Mouse (Mus musculus) hindbrain, embryonic 13.5 days (tissue): ENCODE results near the gene Ankrd13b. TPM values are rescaled to one million over a fixed set of nuclear protein-coding genes. Genes with fewer than 3 reads are reported as not detected.

Experiments used
- ATAC-seq: fragments of 200-750 bp; cut with Nextera tagmentation; 2 replicates; pipeline ENCODE4 v1.8.0; 2017; ENCODE audit warnings: moderate TSS enrichment; ENCODE audit not compliant: low FRiP score
- H3K27ac ChIP-seq: fragments of 300-500 bp; sonication (generic); 2 replicates; pipeline ENCODE4 v1.5.1; 2015; ENCODE audit warnings: inconsistent platforms, mild to moderate bottlenecking, moderate library complexity
- H3K27me3 ChIP-seq: fragments of 300-500 bp; sonication (generic); 2 replicates; pipeline ENCODE4 v1.6.1; 2015; ENCODE audit warnings: mild to moderate bottlenecking, inconsistent platforms
- H3K36me3 ChIP-seq: fragments of 300-500 bp; sonication (generic); 2 replicates; pipeline ENCODE4 v1.6.1; 2015; ENCODE audit warnings: mild to moderate bottlenecking, inconsistent platforms
- H3K4me1 ChIP-seq: fragments of 300-500 bp; sonication (generic); replicated peaks from 2 replicates; pipeline ENCODE4 v1.6.1; 2015; ENCODE audit warnings: inconsistent platforms
- H3K4me2 ChIP-seq: fragments of 300-500 bp; sonication (generic); 2 replicates; pipeline ENCODE4 v1.6.1; 2015; ENCODE audit warnings: inconsistent platforms, mild to moderate bottlenecking, moderate library complexity
- H3K4me3 ChIP-seq: fragments of 300-500 bp; sonication (generic); 2 replicates; pipeline ENCODE4 v1.5.1; 2015; ENCODE audit warnings: mild to moderate bottlenecking, inconsistent platforms
- H3K9ac ChIP-seq: fragments of 300-500 bp; sonication (generic); 2 replicates; pipeline ENCODE4 v1.6.1; 2015; ENCODE audit warnings: mild to moderate bottlenecking, inconsistent platforms
- H3K9me3 ChIP-seq: fragments of 300-500 bp; sonication (generic); 2 replicates; pipeline ENCODE4 v1.6.1; 2016; ENCODE audit warnings: inconsistent platforms
- WGBS: fragments of 180-500 bp; shearing (Covaris S2); methylation state at CpG from one replicate; pipeline ENCODE4 v1.1.7; 2015; 5-methylcytosine and 5-hydroxymethylcytosine counted together
- polyA plus RNA-seq: library from polyadenylated mRNA; unstranded; fragments of >200 nt; fragmentation: Nextera tagmentation; extraction: Ambion mirVana; gene quantifications from 2 replicates; pipeline ENCODE4 v1.2.1, GENCODE M21; 2015

The Ankrd13b gene
- polyA plus RNA-seq, 1 experiment from 2014 or later, result 29.4 TPM

- Histone ChIP-seq H3K36me3 (peaks cover 4% of the 10 kb centered on the region; the same call in 1 of the 2 replicates), H3K9ac (peak overlapping the region; percentile 77; the same call in 1 of the 2 replicates), H3K4me3 (peak overlapping the region; percentile 58; the same call in 1 of the 2 replicates), H3K27ac (no peak overlapping the region), H3K4me1 (peaks cover 27% of the 10 kb centered on the region), H3K4me2 (peak overlapping the region; percentile 99), H3K9me3 (no peaks in the 10 kb centered on the region), H3K27me3 (peaks cover 84% of the 10 kb centered on the region)
- no peak for ATAC-seq
- WGBS, result 53% methylated on average over 8 of the region's 8 CpGs
These were observed 26.4 kb downstream of the Ankrd13b start for GRCm38 (mm10) chr11:77463101-77463445.

- peaks cover 78% of the 10 kb centered on the region for H3K27me3 ChIP-seq
These were observed 27.0 kb downstream of the Ankrd13b start, which contains the start of gene Coro6 for GRCm38 (mm10) chr11:77462283-77463100. Coro6 (plus strand) TSS chr11:77462411.

DNA sequence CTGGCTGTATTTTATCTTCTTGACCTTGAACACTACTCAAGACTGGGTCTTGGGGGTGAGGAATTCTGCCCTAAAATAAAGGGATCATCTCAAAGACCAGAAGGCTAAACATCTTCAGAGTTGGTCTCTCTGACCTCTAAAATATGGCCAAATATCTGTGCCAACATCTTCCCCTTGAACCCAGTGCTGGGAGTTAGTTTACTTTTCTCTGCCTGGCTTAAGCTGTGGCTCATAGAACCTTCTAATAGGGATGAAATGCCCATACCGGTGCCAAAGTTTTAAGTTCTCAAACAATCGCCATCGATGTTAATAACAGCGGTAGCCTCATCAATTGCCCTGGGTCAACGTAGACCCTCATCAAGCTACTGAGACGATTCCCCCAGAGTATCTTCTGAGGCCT, 27.6 kb downstream of the Ankrd13b start:
- Histone ChIP-seq H3K36me3 (peaks cover 4% of the 10 kb centered on the region; the same call in 1 of the 2 replicates), H3K9ac (peak overlapping the region; percentile 77), H3K4me3 (peak overlapping the region; percentile 58), H3K27me3 (peaks cover 72% of the 10 kb centered on the region), H3K9me3 (no peaks in the 10 kb centered on the region), H3K27ac (no peak overlapping the region), H3K4me2 (peak overlapping the region; percentile 99), H3K4me1 (peaks cover 18% of the 10 kb centered on the region)
- ATAC-seq, result no peak
- WGBS, result 10% methylated on average over 6 of the region's 6 CpGs

More at GRCm38 (mm10) chr11:77462283-77463100, 27.0 kb downstream of the Ankrd13b start, which contains the start of gene Coro6:
- Histone ChIP-seq H3K4me2 (peak within 1 kb of the TSS; percentile 99), H3K36me3 (peaks cover 4% of the 10 kb centered on the region; the same call in 1 of the 2 replicates), H3K4me1 (peaks cover 21% of the 10 kb centered on the region), H3K9ac (peak within 1 kb of the TSS; percentile 77), H3K27ac (no peak within 1 kb of the TSS), H3K9me3 (no peaks in the 10 kb centered on the region), H3K4me3 (peak within 1 kb of the TSS; percentile 58)
- peak; percentile 35; the same call in 1 of the 2 replicates for ATAC-seq
- 0% methylated on average over 64 of the region's 73 CpGs for WGBS

DNA sequence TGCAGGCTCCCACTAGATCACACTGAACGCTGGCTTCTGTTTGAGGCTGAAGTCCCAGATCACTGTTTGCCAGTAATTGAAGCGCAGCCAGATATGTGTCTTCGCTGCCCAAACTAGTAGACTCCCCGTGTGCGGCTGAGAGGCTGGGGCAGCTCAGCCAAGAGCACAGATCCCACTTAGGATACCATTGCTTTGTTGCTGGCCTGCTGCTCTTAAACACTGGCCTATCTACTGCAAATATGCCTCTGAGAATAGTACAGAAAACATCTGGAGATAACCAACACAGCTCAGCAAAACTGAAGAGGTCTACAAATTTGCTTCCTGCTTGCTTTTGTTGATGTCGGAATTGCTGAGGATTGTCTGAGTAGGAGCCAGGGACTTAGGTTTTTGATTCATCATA, 32.6 kb downstream of the Ankrd13b start:
- H3K9ac ChIP-seq, result no peak overlapping the region
- H3K9me3 ChIP-seq, result no peaks in the 10 kb centered on the region
- H3K36me3 ChIP-seq, result peaks cover 24% of the 10 kb centered on the region
- peaks cover 22% of the 10 kb centered on the region for H3K27me3 ChIP-seq
- no peak overlapping the region for H3K4me3 ChIP-seq
- no peak for ATAC-seq
- H3K4me1 ChIP-seq, result peaks cover 2% of the 10 kb centered on the region
- H3K27ac ChIP-seq, result no peak overlapping the region
- WGBS, result 88% methylated on average over 6 of the region's 6 CpGs
- no peak overlapping the region for H3K4me2 ChIP-seq

DNA sequence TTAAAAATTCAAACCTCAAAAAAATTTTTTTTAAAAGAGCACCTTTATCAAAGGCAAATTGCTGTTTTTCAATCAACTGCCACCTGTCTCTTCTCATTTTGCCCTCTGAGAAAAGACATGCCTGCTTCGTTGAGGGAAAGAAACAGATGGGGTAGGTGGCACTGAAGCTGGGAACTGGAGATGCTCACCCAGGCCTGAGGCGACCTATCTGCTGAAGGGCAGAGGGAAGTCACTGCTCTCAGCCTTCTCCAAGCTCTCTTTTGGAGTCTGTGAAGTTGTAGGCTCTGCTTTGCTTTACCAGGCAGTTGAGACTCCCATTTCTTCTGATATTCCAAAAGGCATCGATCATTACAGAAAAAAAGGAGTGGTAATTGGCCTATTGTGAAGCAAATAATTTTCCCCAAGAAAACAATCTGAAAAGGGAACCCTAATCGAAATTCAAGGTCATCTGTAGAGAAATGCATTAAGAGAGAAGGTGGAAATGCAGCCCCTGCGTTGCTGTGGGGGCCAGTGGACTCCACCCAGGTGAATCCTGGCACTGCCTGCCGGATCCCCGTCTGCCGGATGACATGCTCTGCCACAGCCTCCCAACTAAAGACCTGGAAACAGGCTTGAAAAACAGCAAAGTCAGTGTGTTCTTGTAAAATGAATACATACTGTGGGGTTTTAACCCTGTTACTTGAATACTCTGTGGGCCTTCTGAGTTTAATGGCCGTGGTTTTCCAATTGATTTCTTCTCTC, 33.5 kb downstream of the Ankrd13b start:
- no peak for ATAC-seq
- peaks cover 13% of the 10 kb centered on the region for H3K27me3 ChIP-seq
- H3K4me1 ChIP-seq, result no peaks in the 10 kb centered on the region
- 88% methylated on average over 9 of the region's 9 CpGs for WGBS
- no peak overlapping the region for H3K4me3 ChIP-seq
- H3K4me2 ChIP-seq, result no peak overlapping the region
- no peaks in the 10 kb centered on the region for H3K9me3 ChIP-seq
- H3K27ac ChIP-seq, result no peak overlapping the region
- H3K36me3 ChIP-seq, result peaks cover 31% of the 10 kb centered on the region
- H3K9ac ChIP-seq, result no peak overlapping the region

DNA sequence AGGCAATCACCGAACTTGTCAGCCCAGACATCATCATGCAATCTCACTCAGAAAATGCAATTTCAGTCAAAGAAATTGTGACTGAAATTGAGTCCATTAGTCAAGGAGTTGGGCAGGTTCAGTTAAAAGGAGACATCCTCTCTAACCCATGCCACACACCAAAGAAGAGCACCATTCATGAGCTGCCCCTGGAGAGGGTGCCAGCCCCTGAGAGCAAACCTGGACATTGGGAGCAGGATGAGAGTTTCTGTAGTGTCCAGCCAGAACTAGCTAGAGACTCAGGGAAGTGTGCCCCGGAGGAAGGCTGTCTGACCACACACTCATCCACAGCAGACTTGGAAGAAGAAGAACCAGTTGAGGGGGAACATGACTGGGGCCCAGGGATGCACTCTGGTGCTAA, 36.1 kb downstream of the Ankrd13b start:
- H3K4me2 ChIP-seq, result no peak overlapping the region
- H3K27ac ChIP-seq, result no peak overlapping the region
- no peaks in the 10 kb centered on the region for H3K27me3 ChIP-seq
- WGBS, result 92% methylated on average over 2 of the region's 2 CpGs
- H3K9ac ChIP-seq, result no peak overlapping the region
- H3K9me3 ChIP-seq, result no peaks in the 10 kb centered on the region
- no peak overlapping the region for H3K4me3 ChIP-seq
- peaks cover 47% of the 10 kb centered on the region for H3K36me3 ChIP-seq
- no peak for ATAC-seq
- H3K4me1 ChIP-seq, result no peaks in the 10 kb centered on the region

DNA sequence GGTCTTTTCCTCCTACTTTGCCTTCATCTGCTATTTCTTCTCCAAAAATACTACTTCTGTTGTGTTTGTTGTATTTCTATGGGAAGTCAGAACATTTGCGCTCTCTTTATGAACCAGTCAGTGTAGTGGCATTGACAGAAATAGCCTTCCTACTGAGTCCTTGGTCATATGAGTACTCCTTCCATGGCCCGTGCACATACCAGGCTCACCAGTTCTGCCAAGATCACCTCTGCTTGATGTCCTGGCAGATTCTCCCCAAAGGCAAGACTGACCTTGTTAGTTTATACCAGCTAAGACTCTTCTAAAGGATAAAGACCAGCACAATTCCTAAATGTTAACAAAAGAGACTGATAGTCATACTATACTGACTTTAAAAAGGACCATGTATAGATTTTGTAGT, 37.8 kb downstream of the Ankrd13b start:
- H3K9me3 ChIP-seq, result no peaks in the 10 kb centered on the region
- H3K4me1 ChIP-seq, result no peaks in the 10 kb centered on the region
- 99% methylated on average over 2 of the region's 2 CpGs for WGBS
- no peaks in the 10 kb centered on the region for H3K27me3 ChIP-seq
- no peak overlapping the region for H3K4me2 ChIP-seq
- H3K9ac ChIP-seq, result no peak overlapping the region
- H3K27ac ChIP-seq, result no peak overlapping the region
- no peak overlapping the region for H3K4me3 ChIP-seq
- no peak for ATAC-seq
- H3K36me3 ChIP-seq, result peaks cover 47% of the 10 kb centered on the region

- Histone ChIP-seq H3K4me2 (no peak overlapping the region), H3K36me3 (peaks cover 37% of the 10 kb centered on the region), H3K4me1 (no peaks in the 10 kb centered on the region), H3K9me3 (no peaks in the 10 kb centered on the region), H3K4me3 (no peak overlapping the region), H3K27me3 (no peaks in the 10 kb centered on the region), H3K27ac (no peak overlapping the region), H3K9ac (no peak overlapping the region)
- ATAC-seq, result no peak
- 94% methylated on average over 7 of the region's 7 CpGs for WGBS
These were observed 40.3 kb downstream of the Ankrd13b start for GRCm38 (mm10) chr11:77449224-77449623.

DNA sequence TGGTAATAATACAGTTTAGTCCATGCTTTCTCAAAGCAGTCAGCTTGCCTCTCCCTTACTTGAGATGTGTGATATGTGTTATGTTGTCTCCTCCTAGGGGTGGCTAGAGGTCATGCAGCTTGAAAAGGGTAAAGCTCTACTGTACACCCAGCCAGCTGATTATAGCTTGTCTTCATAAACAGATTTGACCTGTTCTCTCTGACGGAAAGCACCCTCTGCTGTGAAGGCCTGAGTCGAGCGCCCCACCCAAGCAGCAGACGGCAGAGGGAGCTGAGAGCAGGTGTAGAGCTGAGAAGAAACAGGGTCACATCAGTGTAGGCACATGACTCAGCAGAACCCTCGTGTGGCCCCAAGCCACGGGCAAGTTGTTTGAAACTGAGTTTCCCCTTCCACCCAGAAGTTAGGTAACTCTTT, 42.8 kb downstream of the Ankrd13b start:
- peaks cover 44% of the 10 kb centered on the region for H3K36me3 ChIP-seq
- no peaks in the 10 kb centered on the region for H3K27me3 ChIP-seq
- no peaks in the 10 kb centered on the region for H3K9me3 ChIP-seq
- H3K9ac ChIP-seq, result no peak overlapping the region
- H3K4me2 ChIP-seq, result no peak overlapping the region
- H3K4me1 ChIP-seq, result no peaks in the 10 kb centered on the region
- 68% methylated on average over 6 of the region's 6 CpGs for WGBS
- no peak overlapping the region for H3K4me3 ChIP-seq
- no peak overlapping the region for H3K27ac ChIP-seq
- no peak for ATAC-seq

DNA sequence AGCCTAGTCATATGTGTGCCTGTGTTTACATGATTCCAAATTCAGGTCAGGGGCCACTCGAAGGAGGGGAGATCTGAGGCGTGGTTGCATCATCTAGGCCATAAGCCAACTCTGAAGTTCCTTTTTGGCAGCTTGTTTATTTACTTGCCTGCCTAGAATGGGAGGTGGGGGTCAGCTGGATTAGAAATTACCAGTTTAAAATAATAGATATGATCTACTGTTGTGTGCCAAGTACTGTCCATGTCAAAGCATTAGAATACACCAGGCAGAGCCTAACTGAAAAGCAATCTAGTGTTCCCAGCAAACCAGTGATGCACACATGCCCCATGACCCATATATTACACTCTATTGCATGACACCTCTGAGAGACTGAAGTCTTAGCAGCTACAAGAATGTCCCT, 44.5 kb downstream of the Ankrd13b start:
- Histone ChIP-seq H3K27me3 (no peaks in the 10 kb centered on the region), H3K9me3 (no peaks in the 10 kb centered on the region), H3K9ac (no peak overlapping the region), H3K36me3 (peaks cover 45% of the 10 kb centered on the region), H3K4me3 (no peak overlapping the region), H3K4me1 (no peaks in the 10 kb centered on the region), H3K4me2 (no peak overlapping the region), H3K27ac (no peak overlapping the region)
- 81% methylated on average over 2 of the region's 2 CpGs for WGBS
- ATAC-seq, result no peak

GRCm38 (mm10) chr11:77442186-77443170, 47.0 kb downstream of the Ankrd13b start:
- no peak overlapping the region for H3K4me2 ChIP-seq
- peaks cover 56% of the 10 kb centered on the region for H3K36me3 ChIP-seq
- no peaks in the 10 kb centered on the region for H3K9me3 ChIP-seq
- ATAC-seq, result no peak
- no peaks in the 10 kb centered on the region for H3K4me1 ChIP-seq
- WGBS, result 86% methylated on average over 7 of the region's 7 CpGs
- no peaks in the 10 kb centered on the region for H3K27me3 ChIP-seq
- H3K27ac ChIP-seq, result no peak overlapping the region
- H3K4me3 ChIP-seq, result no peak overlapping the region
- H3K9ac ChIP-seq, result no peak overlapping the region
